Mouse (Mus musculus): ENCODE results near the gene Dnlz. TPM values are rescaled to one million over a fixed set of nuclear protein-coding genes. Genes with fewer than 3 reads are reported as not detected.

Gene Dnlz
- polyA plus RNA-seq, 2 experiments = 7.0 to 7.6 TPM

DNA sequence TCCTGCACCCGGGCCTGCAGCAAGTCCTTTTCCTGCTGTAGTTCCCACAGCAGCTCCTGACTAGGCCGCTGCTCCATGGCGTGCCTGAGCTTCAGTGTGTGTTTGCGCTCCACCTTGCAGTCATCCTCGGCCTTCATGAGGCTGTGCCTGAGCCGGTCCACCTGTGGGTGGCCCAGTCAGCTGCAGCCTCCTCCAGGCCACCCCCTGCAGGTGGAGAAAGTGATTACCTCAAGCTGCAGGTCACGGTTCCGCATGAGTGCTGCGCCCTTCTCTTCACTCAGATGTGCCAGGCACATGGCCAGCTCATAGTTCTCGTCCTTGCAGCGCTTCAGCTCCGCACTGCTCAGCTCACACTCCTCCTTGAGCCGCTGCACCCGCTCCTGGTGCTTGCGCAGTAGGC lies 5.6 kb upstream of the Dnlz start:
- WGBS (ENCODE audit: insufficient replicate concordance) = 72% methylated on average over 15 of the region's 15 CpGs
- Histone ChIP-seq H3K9me3 (ENCODE audit: control insufficient read depth, low read length) (no peaks in the 10 kb centered on the region), H3K4me2 (ENCODE audit: low read depth) (no peak overlapping the region), H3K36me3 (replicated peaks; ENCODE audit: control insufficient read depth, insufficient read depth, low read depth) (no peaks in the 10 kb centered on the region), H3K27me3 (ENCODE audit: control insufficient read depth, insufficient read depth, low read length) (no peaks in the 10 kb centered on the region), H3K9ac (replicated peaks) (no peak overlapping the region), H3K4me1 (replicated peaks; ENCODE audit: control insufficient read depth in 2 of 2, insufficient read depth in 2 of 2, low read length in 1 of 2) (peaks cover 3 to 4% of the 10 kb centered on the region in 2 experiments; a peak in 3 of 4 replicates), H3K4me3 (ENCODE audit: insufficient read depth in 1 of 2, low read depth in 2 of 2, low read length in 2 of 2) (no peak overlapping the region), H3K27ac (no peak overlapping the region)
- DNase-seq (ENCODE audit: low read depth in 3 of 3, low spot score in 3 of 3) = no peak
- TF ChIP-seq CTCF (IDR thresholded peaks at IDR 0.05; ENCODE audit: low read depth) = peak; percentile 44
- no peak for TF ChIP-seq EP300 (IDR thresholded peaks at IDR 0.05; ENCODE audit: low read depth)
- ATAC-seq (ENCODE audit: insufficient read depth) = no peak

DNA sequence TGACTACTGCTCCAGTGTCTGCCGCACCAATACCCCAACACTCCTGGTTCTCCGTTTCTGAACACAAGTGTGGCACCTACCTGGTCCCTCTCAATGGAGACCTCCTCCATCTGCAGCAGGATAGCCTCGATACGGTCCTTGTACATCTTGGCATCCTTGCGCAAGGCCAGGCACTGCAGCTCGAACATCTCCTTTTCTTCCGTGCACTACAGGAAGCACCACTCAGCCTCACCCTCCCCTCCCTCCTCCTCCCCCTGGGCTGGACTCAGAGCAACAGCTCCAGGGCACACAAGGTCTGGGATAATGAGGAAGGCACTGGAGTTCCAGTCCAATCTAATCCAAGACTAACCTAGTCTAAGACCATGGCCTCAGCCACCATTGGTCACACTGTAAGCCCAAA lies 4.8 kb upstream of the Dnlz start:
- Histone ChIP-seq H3K4me2 (ENCODE audit: low read depth) (no peak overlapping the region), H3K9me3 (ENCODE audit: control insufficient read depth, low read length) (no peaks in the 10 kb centered on the region), H3K4me1 (replicated peaks; ENCODE audit: control insufficient read depth in 2 of 2, insufficient read depth in 2 of 2, low read length in 1 of 2) (peaks cover 3 to 4% of the 10 kb centered on the region in 2 experiments; a peak in 3 of 4 replicates), H3K9ac (replicated peaks) (no peak overlapping the region), H3K36me3 (replicated peaks; ENCODE audit: control insufficient read depth, insufficient read depth, low read depth) (no peaks in the 10 kb centered on the region), H3K27me3 (ENCODE audit: control insufficient read depth, insufficient read depth, low read length) (no peaks in the 10 kb centered on the region), H3K27ac (no peak overlapping the region), H3K4me3 (ENCODE audit: insufficient read depth in 1 of 2, low read depth in 2 of 2, low read length in 2 of 2) (no peak overlapping the region)
- WGBS (ENCODE audit: insufficient replicate concordance) = 71% methylated on average over 7 of the region's 7 CpGs
- no peak for DNase-seq (ENCODE audit: low read depth in 3 of 3, low spot score in 3 of 3)
- ATAC-seq (ENCODE audit: insufficient read depth) = no peak
- TF ChIP-seq CTCF (IDR thresholded peaks at IDR 0.05; ENCODE audit: low read depth) = no peak
- no peak for TF ChIP-seq EP300 (IDR thresholded peaks at IDR 0.05; ENCODE audit: low read depth)

DNA sequence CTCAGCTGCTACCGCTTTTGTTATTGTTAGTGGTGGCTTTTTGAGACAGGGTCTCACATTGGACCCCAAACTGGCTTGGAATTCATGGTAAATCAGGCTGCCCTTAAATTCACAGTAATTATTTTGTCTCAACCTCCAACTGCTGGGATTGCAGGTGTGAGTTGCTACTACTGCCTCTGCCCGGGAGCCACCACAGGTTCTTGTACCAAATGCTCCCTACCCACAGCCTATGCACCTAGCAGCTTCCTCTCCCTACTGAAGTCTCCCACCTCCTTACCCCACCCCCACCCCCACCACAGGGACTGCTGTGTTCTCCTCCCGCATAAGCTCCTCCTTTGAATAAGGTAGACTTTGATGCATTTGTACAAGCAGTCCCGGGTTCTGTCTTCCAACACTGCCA lies 4.3 kb upstream of the Dnlz start:
- ATAC-seq (ENCODE audit: insufficient read depth) (no peak), DNase-seq (ENCODE audit: low read depth in 3 of 3, low spot score in 3 of 3) (no peak)
- H3K27ac ChIP-seq = no peak overlapping the region

DNA sequence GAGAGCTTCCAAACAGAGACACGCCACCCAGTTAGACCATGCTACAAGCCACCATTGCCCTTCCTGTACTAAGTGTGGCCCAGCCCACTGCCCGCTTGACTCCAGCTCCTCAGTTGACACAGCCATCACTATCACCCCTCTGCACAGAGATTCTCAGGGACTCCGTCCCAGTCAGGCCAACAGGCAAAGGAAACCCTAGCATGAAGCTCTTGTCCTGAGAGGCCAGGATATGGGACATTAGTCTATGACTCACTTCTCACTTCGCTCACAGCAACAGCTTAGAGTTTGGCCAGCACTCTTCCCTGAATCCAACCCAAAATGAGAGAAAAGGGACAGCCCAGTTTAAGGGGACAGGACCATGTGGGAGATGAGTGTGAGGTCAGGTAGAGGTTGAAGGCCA lies 2.5 kb upstream of the Dnlz start:
- TF ChIP-seq EP300 (IDR thresholded peaks at IDR 0.05; ENCODE audit: low read depth) (no peak), CTCF (IDR thresholded peaks at IDR 0.05; ENCODE audit: low read depth) (no peak)
- no peaks in the 10 kb centered on the region for H3K27me3 ChIP-seq (ENCODE audit: control insufficient read depth, insufficient read depth, low read length)
- H3K9ac ChIP-seq (replicated peaks) = no peak overlapping the region
- peaks cover 10 to 14% of the 10 kb centered on the region in 2 experiments for H3K4me1 ChIP-seq (replicated peaks; ENCODE audit: control insufficient read depth in 2 of 2, insufficient read depth in 2 of 2, low read length in 1 of 2)
- no peaks in the 10 kb centered on the region for H3K36me3 ChIP-seq (replicated peaks; ENCODE audit: control insufficient read depth, insufficient read depth, low read depth)
- 67% methylated on average over 4 of the region's 4 CpGs for WGBS (ENCODE audit: insufficient replicate concordance)
- H3K4me3 ChIP-seq (ENCODE audit: insufficient read depth in 1 of 2, low read depth in 2 of 2, low read length in 2 of 2) = no peak overlapping the region
- DNase-seq (ENCODE audit: low read depth in 3 of 3, low spot score in 3 of 3) (no peak), ATAC-seq (ENCODE audit: insufficient read depth) (no peak)
- H3K27ac ChIP-seq = no peak overlapping the region
- no peak overlapping the region for H3K4me2 ChIP-seq (ENCODE audit: low read depth)
- no peaks in the 10 kb centered on the region for H3K9me3 ChIP-seq (ENCODE audit: control insufficient read depth, low read length)

More for the DNA sequence above, 4.3 kb upstream of the Dnlz start:
- WGBS (ENCODE audit: insufficient replicate concordance) = 69% methylated on average over 4 of the region's 4 CpGs
- no peak overlapping the region for H3K4me3 ChIP-seq (ENCODE audit: insufficient read depth in 1 of 2, low read depth in 2 of 2, low read length in 2 of 2)
- TF ChIP-seq CTCF (IDR thresholded peaks at IDR 0.05; ENCODE audit: low read depth) = no peak
- TF ChIP-seq EP300 (IDR thresholded peaks at IDR 0.05; ENCODE audit: low read depth) = no peak
- H3K9ac ChIP-seq (replicated peaks) = no peak overlapping the region
- no peaks in the 10 kb centered on the region for H3K9me3 ChIP-seq (ENCODE audit: control insufficient read depth, low read length)
- no peaks in the 10 kb centered on the region for H3K36me3 ChIP-seq (replicated peaks; ENCODE audit: control insufficient read depth, insufficient read depth, low read depth)
- no peak overlapping the region for H3K4me2 ChIP-seq (ENCODE audit: low read depth)
- H3K27me3 ChIP-seq (ENCODE audit: control insufficient read depth, insufficient read depth, low read length) = no peaks in the 10 kb centered on the region
- H3K4me1 ChIP-seq (replicated peaks; ENCODE audit: control insufficient read depth in 2 of 2, insufficient read depth in 2 of 2, low read length in 1 of 2) = peaks cover 4 to 6% of the 10 kb centered on the region in 2 experiments

DNA sequence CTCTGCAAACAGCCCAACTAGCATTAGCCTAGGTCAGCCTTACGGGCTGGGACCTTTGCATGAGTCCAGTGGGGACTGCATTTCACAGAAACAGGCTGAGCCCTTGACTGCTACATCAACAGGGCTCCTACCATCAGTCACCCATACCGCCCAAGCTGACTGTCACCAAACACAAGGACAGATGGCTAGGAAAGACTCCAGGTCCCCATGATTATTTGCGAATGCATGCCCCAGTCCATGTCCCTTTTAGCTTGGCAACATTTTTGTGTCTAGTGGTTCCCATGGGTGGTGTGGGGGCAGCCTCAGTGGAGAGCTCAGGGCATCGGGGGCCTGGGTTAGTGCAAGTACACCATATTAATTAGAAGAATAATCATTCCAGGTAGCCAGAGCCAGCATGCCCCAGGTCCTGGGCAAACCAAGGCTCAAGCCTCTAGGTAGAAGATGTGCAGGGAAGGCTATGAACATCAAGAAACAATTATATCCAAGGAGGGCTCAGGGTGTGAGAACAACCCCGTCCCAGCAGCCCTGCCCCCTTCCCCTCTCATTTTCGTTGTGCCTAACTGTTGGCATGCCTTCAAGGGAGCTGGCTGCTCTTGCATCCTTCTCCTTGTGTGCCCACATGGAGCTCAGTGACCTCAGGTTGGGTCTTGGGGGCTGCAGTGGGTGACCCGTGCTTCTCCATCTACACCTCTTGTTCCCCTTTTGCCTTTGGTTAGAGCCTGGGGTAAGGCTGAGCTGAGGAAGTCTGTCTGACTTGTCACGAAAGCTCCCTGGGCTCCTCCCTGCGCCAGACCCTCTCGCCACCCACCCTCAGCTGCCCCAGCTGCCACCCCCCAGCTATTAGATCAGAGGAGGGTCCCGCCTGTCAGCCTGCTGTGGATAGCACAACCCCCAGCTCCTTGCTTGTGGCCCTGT lies 1.4 kb upstream of the Dnlz start:
- WGBS (ENCODE audit: insufficient replicate concordance) = 70% methylated on average over 11 of the region's 11 CpGs
- Histone ChIP-seq H3K27me3 (ENCODE audit: control insufficient read depth, insufficient read depth, low read length) (no peaks in the 10 kb centered on the region), H3K4me2 (ENCODE audit: low read depth) (peak overlapping the region; percentile 88), H3K9ac (replicated peaks) (no peak overlapping the region), H3K4me3 (ENCODE audit: insufficient read depth in 1 of 2, low read depth in 2 of 2, low read length in 2 of 2) (peak overlapping the region in 1 of 2 experiments; percentile 77; a peak in 2 of 4 replicates), H3K27ac (no peak overlapping the region), H3K4me1 (replicated peaks; ENCODE audit: control insufficient read depth in 2 of 2, insufficient read depth in 2 of 2, low read length in 1 of 2) (peaks cover 10 to 14% of the 10 kb centered on the region in 2 experiments), H3K36me3 (replicated peaks; ENCODE audit: control insufficient read depth, insufficient read depth, low read depth) (no peaks in the 10 kb centered on the region), H3K9me3 (ENCODE audit: control insufficient read depth, low read length) (no peaks in the 10 kb centered on the region)
- no peak for ATAC-seq (ENCODE audit: insufficient read depth)
- TF ChIP-seq EP300 (IDR thresholded peaks at IDR 0.05; ENCODE audit: low read depth) (no peak), CTCF (IDR thresholded peaks at IDR 0.05; ENCODE audit: low read depth) (no peak)
- DNase-seq (ENCODE audit: low read depth in 3 of 3, low spot score in 3 of 3) = no peak

All from liver, embryonic 14.5 days (tissue).